Mouse (Mus musculus) kidney, adult 2 months (tissue): ENCODE data around the gene Entpd5.

Experiments
- CTCF ChIP-seq: fragments of 200-500 bp; conservative IDR thresholded peaks from 2 replicates; pipeline ENCODE4 v1.5.1; 2011; ENCODE audit warnings: low read depth, mild to moderate bottlenecking, control low read depth, low read length, moderate library complexity, mixed read lengths; ENCODE audit not compliant: insufficient read depth, insufficient read length
- POLR2A ChIP-seq: fragments of 200-500 bp; IDR thresholded peaks from one replicate; pipeline ENCODE4 v1.6.1; 2011; ENCODE audit warnings: low read depth, low read length, control low read depth

DNA sequence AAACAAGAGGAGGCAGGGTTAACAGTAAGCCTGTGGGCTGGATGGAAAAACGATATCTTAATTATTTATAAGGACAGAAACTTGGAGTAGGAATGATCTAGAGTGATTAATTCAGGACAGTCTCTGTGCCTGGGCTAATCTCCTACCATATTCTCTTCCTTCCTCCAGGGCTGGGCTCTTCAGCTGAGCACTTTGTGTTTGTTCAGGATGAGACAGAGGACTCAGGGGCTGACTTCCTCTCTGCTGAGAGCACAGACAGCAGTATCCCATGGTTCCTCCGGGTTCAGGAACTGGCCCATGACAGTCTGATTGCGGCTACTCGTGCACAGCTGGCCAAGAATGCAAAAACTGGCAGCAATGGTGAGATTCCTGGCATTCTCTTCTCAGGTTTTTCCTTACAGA lies 81.7 kb downstream of the Entpd5 start:
- TF ChIP-seq CTCF (no peak), POLR2A (no peak)
